In genomic region chr5:142441332-142442044, GRCm38 (mm10) we compare ENCODE assay signal across 8 mouse cellular contexts. TPM values are rescaled to one million over a fixed set of nuclear protein-coding genes. Genes with fewer than 3 reads are reported as not detected.
DNase-seq lines count a peak whose midpoint lies in the region; ATAC-seq and TF ChIP-seq lines count a peak whose summit lies in the region.

No protein-coding gene starts in this region.

- peaks cover 3% of the 10 kb centered on the region for H3K36me3 ChIP-seq in kidney, embryonic 16.5 days (ENCODE audit: insufficient read depth, low read length)
- H3K36me3 ChIP-seq in myocyte (ENCODE audit: control insufficient read depth, insufficient read depth) = no peaks in the 10 kb centered on the region

- peak overlapping the region; percentile 55 for H3K9ac ChIP-seq in kidney, embryonic 16.5 days (replicated peaks; ENCODE audit: low read length)

- H3K4me1 ChIP-seq in cortical plate, adult 2 months (ENCODE audit: control insufficient read depth, insufficient read depth, low read length) = peaks cover 8% of the 10 kb centered on the region
- peaks cover 64% of the 10 kb centered on the region for H3K4me1 ChIP-seq in kidney, embryonic 16.5 days (ENCODE audit: insufficient read depth, low read length)

- H3K4me3 ChIP-seq in left cerebral cortex, adult 2 months = no peak overlapping the region; the same call in 1 of the 2 replicates
- H3K4me3 ChIP-seq in cortical plate, adult 2 months (ENCODE audit: insufficient read depth, low read length) = no peak overlapping the region
- no peak overlapping the region for H3K4me3 ChIP-seq in kidney, embryonic 16.5 days (ENCODE audit: low read length)
- peak overlapping the region; percentile 18 for H3K4me3 ChIP-seq in myocyte

- no peak for TF ChIP-seq POLR2A in cortical plate, adult 2 months (IDR thresholded peaks at IDR 0.05; ENCODE audit: extremely low read depth, insufficient read depth, low read length)
- no peak for TF ChIP-seq POLR2A in myocyte (IDR thresholded peaks at IDR 0.05; ENCODE audit: insufficient read length, low read depth)

- H3K4me2 ChIP-seq in kidney, embryonic 16.5 days (replicated peaks; ENCODE audit: low read depth, low read length) = peak overlapping the region; percentile 55
- peak overlapping the region; percentile 97 for H3K4me2 ChIP-seq in myocyte (ENCODE audit: low read depth)

- peak; percentile 11; the same call in 1 of the 2 replicates for ATAC-seq in kidney, embryonic 16.5 days (ENCODE audit: low FRiP score, low TSS enrichment)

- no peaks in the 10 kb centered on the region for H3K9me3 ChIP-seq in kidney, embryonic 16.5 days (ENCODE audit: low read length)

- peak overlapping the region; percentile 5 for H3ac ChIP-seq in myocyte (ENCODE audit: control insufficient read depth, insufficient read length)

- peaks cover 16% of the 10 kb centered on the region for H3K79me2 ChIP-seq in myocyte (ENCODE audit: control insufficient read depth, insufficient read depth)

- 57% methylated on average over 22 of the region's 22 CpGs for WGBS in kidney, embryonic 16.5 days

- intact Hi-C loops in left cerebral cortex, adult 2 months (cut with DNase I) = loop anchor here (2.0 kb wide), 1 partner anchor 75 kb away; no protein-coding TSS in a partner anchor

- H3K27me3 ChIP-seq in kidney, embryonic 16.5 days (ENCODE audit: insufficient read depth, low read length) = no peaks in the 10 kb centered on the region
- no peaks in the 10 kb centered on the region for H3K27me3 ChIP-seq in myocyte (ENCODE audit: control insufficient read depth, insufficient read depth, insufficient read length)

- DNase-seq in left cerebral cortex, adult 2 months (ENCODE audit: extremely low spot score in 1 of 2, low spot score in 2 of 2) = no peak
- DNase-seq in left cerebral cortex, adult 9 months (ENCODE audit: low spot score in 2 of 2) = no peak
- DNase-seq in retina, embryonic 14.5 days (ENCODE audit: low spot score) = no peak
- no peak for DNase-seq in adrenal gland, postnatal 4 days (ENCODE audit: low spot score in 2 of 2)
- DNase-seq in cerebellum, adult 8-10 months = no peak

- H3K27ac ChIP-seq in left cerebral cortex, adult 2 months = peak overlapping the region; percentile 66; the same call in 1 of the 2 replicates
- H3K27ac ChIP-seq in cortical plate, adult 2 months (ENCODE audit: insufficient read depth, low read length) = peak overlapping the region; percentile 74
- peak overlapping the region; percentile 94 for H3K27ac ChIP-seq in kidney, embryonic 16.5 days (ENCODE audit: low read length)

- TF ChIP-seq CTCF in left cerebral cortex, adult 2 months (IDR thresholded peaks at IDR 0.05) = no peak
- no peak for TF ChIP-seq CTCF in cortical plate, adult 2 months (IDR thresholded peaks at IDR 0.05; ENCODE audit: extremely low read depth, insufficient read depth, low read length)

TF ChIP-seq in myocyte, 11 proteins besides CTCF, POLR2A, EP300 and RAD21:
- TF ChIP-seq TCF3 (IDR thresholded peaks at IDR 0.05; ENCODE audit: insufficient read length, low read depth) (no peak), E2F4 (IDR thresholded peaks at IDR 0.05; ENCODE audit: insufficient read depth) (no peak), CEBPB (IDR thresholded peaks at IDR 0.05; ENCODE audit: insufficient read depth, poor library complexity, severe bottlenecking) (no peak), REST (IDR thresholded peaks at IDR 0.05; ENCODE audit: insufficient read depth, insufficient read length) (no peak), POLR2AphosphoS2 (IDR thresholded peaks at IDR 0.05; ENCODE audit: insufficient read length, low read depth) (no peak), MYOD1 (IDR thresholded peaks at IDR 0.05; ENCODE audit: control insufficient read depth in 1 of 3, insufficient read length in 2 of 3, low read depth in 2 of 3) (no peak), MAX (IDR thresholded peaks at IDR 0.05; ENCODE audit: low read depth) (no peak), TCF12 (IDR thresholded peaks at IDR 0.05; ENCODE audit: insufficient read depth, poor library complexity, severe bottlenecking) (no peak), SRF (IDR thresholded peaks at IDR 0.05; ENCODE audit: control insufficient read depth, insufficient read length, low read depth) (no peak), USF1 (IDR thresholded peaks at IDR 0.05; ENCODE audit: low read depth) (no peak), MYOG (IDR thresholded peaks at IDR 0.05; ENCODE audit: control insufficient read depth in 1 of 3, insufficient read depth in 1 of 3, insufficient read length in 2 of 3, low read depth in 2 of 3) (no peak)

RNA-seq across cellular contexts. Expression of gene Ap5z1, which starts 22.3 kb away (rescaled TPM):
- total RNA-seq in left cerebral cortex, adult 2 months (2021) = 10 to 100 TPM; 22.2 to 22.6 TPM
- 31.5 and 32.5 TPM in 2 replicates for polyA plus RNA-seq in cortical plate, adult 2 months (2012; rRNA removed)
- polyA plus RNA-seq in kidney, embryonic 16.5 days (2015; fragmentation: Nextera tagmentation; extraction: Ambion mirVana) = 13.2 and 13.8 TPM in 2 replicates
- polyA plus RNA-seq in myocyte (2012; fragmentation: generic; extraction: Trizol) = 9.8 TPM
- 10 to 100 TPM; 22.2 to 24.6 TPM for total RNA-seq in adrenal gland, postnatal 4 days (2021)

RNA-seq across cellular contexts. Expression of gene Foxk1, which starts 40.2 kb away (rescaled TPM):
- 10 to 100 TPM; 40.4 to 46.1 TPM for total RNA-seq in left cerebral cortex, adult 2 months (2021)
- 19.4 and 21.1 TPM in 2 replicates for polyA plus RNA-seq in cortical plate, adult 2 months (2012; rRNA removed)
- 3.6 and 4.4 TPM in 2 replicates for polyA plus RNA-seq in kidney, embryonic 16.5 days (2015; fragmentation: Nextera tagmentation; extraction: Ambion mirVana)
- polyA plus RNA-seq in myocyte (2012; fragmentation: generic; extraction: Trizol) = 10.4 TPM
- 10 to 100 TPM; 28.7 to 28.9 TPM for total RNA-seq in adrenal gland, postnatal 4 days (2021)
